Mouse (Mus musculus) heart, postnatal 25 days (tissue): ENCODE measurements around the gene Lce1c. TPM values are rescaled to one million over a fixed set of nuclear protein-coding genes. Genes with fewer than 3 reads are reported as not detected.
"Not testable (repeated sequence)": the region's sequence is repeated elsewhere in the genome, so short reads cannot be mapped to it uniquely, and the experiment has no call there.

Experiments
- DNase-seq: peaks from one replicate; pipeline ENCODE4 v3.0.0; 2022; ENCODE audit warnings: low spot score
- intact Hi-C: fragments of 180-260 bp; cut with DNase I; formaldehyde crosslinking; loops from one replicate; pipeline ENCODE4 v1.15.1; 2025
- total RNA-seq, 2 experiments: library from RNA; stranded (reverse); gene quantifications; 2 replicates each; pipeline ENCODE4 v1.2.3; 2021

Lce1c gene
- total RNA-seq, result not detected

GRCm38 (mm10) chr3:92678947-92679346, at the start of gene Lce1c:
Lce1c (plus strand) TSS chr3:92679247.
- DNase-seq, result no peak
- intact Hi-C loops, result no loop called here

GRCm38 (mm10) chr3:92637745-92638652, 41.0 kb upstream of the Lce1c start:
- intact Hi-C loops, result no loop called here
- DNase-seq, result no peak

- intact Hi-C loops, result no loop called here
- DNase-seq, result no peak
Measured at GRCm38 (mm10) chr3:92638653-92638991, 40.4 kb upstream of the Lce1c start.

GRCm38 (mm10) chr3:92639854-92640253, 39.2 kb upstream of the Lce1c start:
- intact Hi-C loops, result no loop called here
- no peak for DNase-seq

- DNase-seq, result no peak
- intact Hi-C loops, result no loop called here
Measured at GRCm38 (mm10) chr3:92648207-92648606, 30.8 kb upstream of the Lce1c start, which contains the start of gene Lce1a1. Lce1a1 (minus strand) TSS chr3:92648307.

- no peak for DNase-seq
- intact Hi-C loops, result no loop called here
Measured at GRCm38 (mm10) chr3:92656826-92657225, 22.2 kb upstream of the Lce1c start, which contains the start of gene Lce1b. Lce1b (minus strand) TSS chr3:92656926.

GRCm38 (mm10) chr3:92670215-92670614, 8.8 kb upstream of the Lce1c start, which contains the start of gene Lce1a2:
Lce1a2 (minus strand) TSS chr3:92670315.
- no peak for DNase-seq
- intact Hi-C loops, result no loop called here

- intact Hi-C loops, result no loop called here
- no peak for DNase-seq
Measured at GRCm38 (mm10) chr3:92687110-92687509, 8.1 kb downstream of the Lce1c start, which contains the start of gene Lce1d. Lce1d (minus strand) TSS chr3:92687210.

GRCm38 (mm10) chr3:92689154-92689553, 10.1 kb downstream of the Lce1c start:
- DNase-seq, intact Hi-C loops: not testable (repeated sequence)

GRCm38 (mm10) chr3:92691688-92692087, 12.6 kb downstream of the Lce1c start:
- intact Hi-C loops, result no loop called here
- DNase-seq, result no peak

- intact Hi-C loops, result no loop called here
- DNase-seq, result no peak
Measured at GRCm38 (mm10) chr3:92694613-92695012, 15.6 kb downstream of the Lce1c start.

- no peak for DNase-seq
- intact Hi-C loops, result no loop called here
Measured at GRCm38 (mm10) chr3:92708974-92709373, 29.9 kb downstream of the Lce1c start, which contains the start of gene Lce1e. Lce1e (minus strand) TSS chr3:92709074.

GRCm38 (mm10) chr3:92715122-92715521, 36.1 kb downstream of the Lce1c start:
- intact Hi-C loops, result no loop called here
- no peak for DNase-seq

GRCm38 (mm10) chr3:92720250-92720649, 41.2 kb downstream of the Lce1c start, which contains the start of gene Lce1f:
Lce1f (minus strand) TSS chr3:92720350.
- no peak for DNase-seq
- intact Hi-C loops, result no loop called here

GRCm38 (mm10) chr3:92722631-92723030, 43.6 kb downstream of the Lce1c start:
- no peak for DNase-seq
- intact Hi-C loops, result no loop called here

Other genes with a start within 250 kb of the Lce1c start
- gene Gm9774, start 249.8 kb upstream of the Lce1c start, total RNA-seq, result 1 to 10 TPM; 2.8 to 4.8 TPM
- gene Sprr2k, start 246.7 kb upstream of the Lce1c start, total RNA-seq, result not detected
- gene Sprr1b, start 240.5 kb upstream of the Lce1c start, total RNA-seq, result not detected
- not detected for gene Sprr3, start 220.5 kb upstream of the Lce1c start, total RNA-seq
- gene Sprr1a, start 193.4 kb upstream of the Lce1c start, total RNA-seq, result not detected
- gene Sprr4, start 178.8 kb upstream of the Lce1c start, total RNA-seq, result not detected
- not detected for gene 2310046K23Rik, start 144.7 kb upstream of the Lce1c start, total RNA-seq
- gene Ivl, start 105.5 kb upstream of the Lce1c start, total RNA-seq, result not detected
- not detected for gene Smcp, start 90.2 kb upstream of the Lce1c start, total RNA-seq
- not detected for gene 2210017I01Rik, start 71.8 kb upstream of the Lce1c start, total RNA-seq
- gene Lce6a, start 57.6 kb upstream of the Lce1c start, total RNA-seq, result not detected
- not detected for gene Lce1a1, start 30.9 kb upstream of the Lce1c start, total RNA-seq
- gene Lce1b, start 22.3 kb upstream of the Lce1c start, total RNA-seq, result not detected
- gene Lce1a2, start 8.9 kb upstream of the Lce1c start, total RNA-seq, result not detected
- not detected for gene Lce1d, start 8.0 kb downstream of the Lce1c start, total RNA-seq
- gene Lce1e, start 29.8 kb downstream of the Lce1c start, total RNA-seq, result not detected
- not detected for gene Lce1f, start 41.1 kb downstream of the Lce1c start, total RNA-seq
- gene Gm38119, start 59.8 kb downstream of the Lce1c start, total RNA-seq, result not detected
- gene Lce1g, start 73.1 kb downstream of the Lce1c start, total RNA-seq, result not detected
- not detected for gene Lce1h, start 85.8 kb downstream of the Lce1c start, total RNA-seq
- not detected for gene Lce1i, start 99.7 kb downstream of the Lce1c start, total RNA-seq
- not detected for gene Lce1j, start 111.3 kb downstream of the Lce1c start, total RNA-seq
- gene Lce1k, start 128.6 kb downstream of the Lce1c start, total RNA-seq, result not detected
- gene Kprp, start 148.0 kb downstream of the Lce1c start, total RNA-seq, result not detected
- gene Lce1l, start 172.0 kb downstream of the Lce1c start, total RNA-seq, result not detected
- gene 2310050C09Rik, start 191.0 kb downstream of the Lce1c start, total RNA-seq, result not detected
- gene Lce3a, start 247.0 kb downstream of the Lce1c start, total RNA-seq, result not detected